Mouse (Mus musculus) myocyte (in vitro differentiated cells): ENCODE results near the gene Gabrp.

Experiments
- CEBPB ChIP-seq: IDR thresholded peaks from 2 replicates; pipeline ENCODE4 v1.6.1; 2011; ENCODE audit warnings: mild to moderate bottlenecking, moderate library complexity; ENCODE audit not compliant: poor library complexity, insufficient read depth, severe bottlenecking
- E2F4 ChIP-seq: IDR thresholded peaks from one replicate; pipeline ENCODE4 v1.6.1; 2011; ENCODE audit warnings: mild to moderate bottlenecking, control low read depth, moderate library complexity; ENCODE audit not compliant: insufficient read depth
- MAX ChIP-seq: IDR thresholded peaks from one replicate; pipeline ENCODE4 v1.6.1; 2011; ENCODE audit warnings: low read depth, mild to moderate bottlenecking, control low read depth
- MYOD1 ChIP-seq, 3 experiments: IDR thresholded peaks; one replicate each; pipeline ENCODE4 v1.6.1; 2011; ENCODE audit warnings: control low read depth in 2 of 3, low read depth in 2 of 3, mild to moderate bottlenecking in 2 of 3, moderate library complexity in 1 of 3; ENCODE audit not compliant: insufficient read length in 2 of 3, control insufficient read depth in 1 of 3
- MYOG ChIP-seq, 3 experiments: IDR thresholded peaks; one replicate each; pipeline ENCODE4 v1.6.1; 2011; ENCODE audit warnings: control low read depth in 2 of 3, low read depth in 2 of 3, mild to moderate bottlenecking in 2 of 3; ENCODE audit not compliant: insufficient read length in 2 of 3, control insufficient read depth in 1 of 3, insufficient read depth in 1 of 3
- POLR2A ChIP-seq: IDR thresholded peaks from one replicate; pipeline ENCODE4 v1.6.1; 2011; ENCODE audit warnings: low read depth, mild to moderate bottlenecking, control low read depth, moderate library complexity; ENCODE audit not compliant: insufficient read length
- POLR2AphosphoS2 ChIP-seq: IDR thresholded peaks from one replicate; pipeline ENCODE4 v1.6.1; 2011; ENCODE audit warnings: low read depth, control low read depth; ENCODE audit not compliant: insufficient read length
- SRF ChIP-seq: IDR thresholded peaks from one replicate; pipeline ENCODE4 v1.6.1; 2011; ENCODE audit warnings: low read depth; ENCODE audit not compliant: control insufficient read depth, insufficient read length
- TCF12 ChIP-seq: IDR thresholded peaks from one replicate; pipeline ENCODE4 v1.6.1; 2011; ENCODE audit warnings: mild to moderate bottlenecking, control low read depth; ENCODE audit not compliant: poor library complexity, insufficient read depth, severe bottlenecking
- TCF3 ChIP-seq: IDR thresholded peaks from one replicate; pipeline ENCODE4 v1.6.1; 2011; ENCODE audit warnings: low read depth, control low read depth; ENCODE audit not compliant: insufficient read length
- USF1 ChIP-seq: IDR thresholded peaks from one replicate; pipeline ENCODE4 v1.6.1; 2011; ENCODE audit warnings: low read depth, mild to moderate bottlenecking, control low read depth, moderate library complexity

DNA sequence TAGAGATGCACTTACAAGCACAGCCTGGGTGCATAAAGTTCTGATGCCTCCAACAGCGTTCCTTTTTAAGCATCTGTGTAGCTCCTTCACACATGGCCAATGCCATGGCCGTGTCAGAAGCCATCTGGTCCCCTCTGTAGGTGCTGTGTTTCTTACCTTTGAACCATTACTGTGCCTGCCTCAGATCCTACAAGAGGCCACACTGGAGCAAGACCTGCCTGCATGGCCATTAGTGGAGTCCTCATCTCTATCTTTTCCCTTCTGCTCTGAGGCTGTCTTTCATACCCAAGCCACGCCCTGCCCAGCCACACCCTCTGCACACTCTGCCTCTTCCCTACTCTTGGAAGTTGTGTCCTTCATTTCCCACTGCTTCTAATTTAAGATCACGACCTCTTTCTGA is 14.1 kb upstream of the Gabrp start:
- TF ChIP-seq E2F4, result no peak
- no peak for TF ChIP-seq USF1
- TF ChIP-seq POLR2A, result no peak
- TF ChIP-seq TCF12, result no peak
- TF ChIP-seq MAX, result no peak
- TF ChIP-seq CEBPB, result no peak
- TF ChIP-seq SRF, result no peak
- TF ChIP-seq MYOD1 (IDR thresholded peaks at IDR 0.05; ENCODE audit: control insufficient read depth in 1 of 3, insufficient read length in 2 of 3, low read depth in 2 of 3), result no peak
- TF ChIP-seq POLR2AphosphoS2, result no peak
- no peak for TF ChIP-seq MYOG (IDR thresholded peaks at IDR 0.05; ENCODE audit: control insufficient read depth in 1 of 3, insufficient read depth in 1 of 3, insufficient read length in 2 of 3, low read depth in 2 of 3)
- TF ChIP-seq TCF3, result no peak
